Mouse (Mus musculus) MEL (cell line): ENCODE results near the gene Edem3.

ENCODE experiments used
- BHLHE40 ChIP-seq: IDR thresholded peaks from 2 replicates; pipeline ENCODE4 v1.6.1; 2012; ENCODE audit warnings: low read depth, mild to moderate bottlenecking, inconsistent platforms, low read length, improper control_type of control experiment, borderline replicate concordance
- CHD1 ChIP-seq: IDR thresholded peaks from 2 replicates; pipeline ENCODE4 v1.6.1; 2012; ENCODE audit warnings: low read depth, mild to moderate bottlenecking, inconsistent platforms, low read length, improper control_type of control experiment
- CTCF ChIP-seq, 3 experiments: IDR thresholded peaks in 2 of 3; conservative IDR thresholded peaks in 1 of 3; 2 replicates each; pipeline ENCODE4 v1.5.1; 2011 to 2012; ENCODE audit warnings: low read length in 3 of 3, low read depth in 2 of 3, mild to moderate bottlenecking in 2 of 3, improper control_type of control experiment in 1 of 3, inconsistent platforms in 1 of 3, mixed read lengths in 1 of 3, moderate library complexity in 1 of 3; ENCODE audit not compliant: control insufficient read depth in 1 of 3, insufficient read depth in 1 of 3, poor library complexity in 1 of 3, severe bottlenecking in 1 of 3
- ELF1 ChIP-seq: IDR thresholded peaks from 2 replicates; pipeline ENCODE4 v1.6.1; 2014; ENCODE audit warnings: low read depth, mild to moderate bottlenecking, inconsistent platforms, low read length, improper control_type of control experiment, moderate library complexity
- EP300 ChIP-seq, 2 experiments: IDR thresholded peaks; 2 replicates each; pipeline ENCODE4 v1.6.1; 2011; ENCODE audit warnings: improper control_type of control experiment in 2 of 2, low read length in 2 of 2, low read depth in 1 of 2, mild to moderate bottlenecking in 1 of 2
- GATA1 ChIP-seq: IDR thresholded peaks from 2 replicates; pipeline ENCODE4 v1.6.1; 2011; ENCODE audit warnings: low read depth, low read length, improper control_type of control experiment
- HCFC1 ChIP-seq: IDR thresholded peaks from 2 replicates; pipeline ENCODE4 v1.6.1; 2012; ENCODE audit warnings: low read depth, mild to moderate bottlenecking, inconsistent platforms, low read length, improper control_type of control experiment, moderate library complexity
- MYC ChIP-seq: IDR thresholded peaks from 2 replicates; pipeline ENCODE4 v1.6.1; 2011; ENCODE audit warnings: low read depth, mild to moderate bottlenecking, low read length, improper control_type of control experiment, moderate library complexity
- POLR2A ChIP-seq, 2 experiments: IDR thresholded peaks; 2 replicates each; pipeline ENCODE4 v1.6.1; 2011 to 2012; ENCODE audit warnings: low read length in 2 of 2, mild to moderate bottlenecking in 2 of 2, control low read depth in 1 of 2, improper control_type of control experiment in 1 of 2, low read depth in 1 of 2, moderate library complexity in 1 of 2; ENCODE audit not compliant: control insufficient read depth in 1 of 2, insufficient read depth in 1 of 2, poor library complexity in 1 of 2
- RAD21 ChIP-seq: IDR thresholded peaks from 2 replicates; pipeline ENCODE4 v1.6.1; 2011; ENCODE audit warnings: mild to moderate bottlenecking, low read depth, low read length, improper control_type of control experiment
- TAL1 ChIP-seq: IDR thresholded peaks from 2 replicates; pipeline ENCODE4 v1.6.1; 2012; ENCODE audit warnings: mild to moderate bottlenecking, inconsistent platforms, low read length, moderate library complexity, mixed read lengths
- ZC3H11A ChIP-seq: IDR thresholded peaks from 2 replicates; pipeline ENCODE4 v1.6.1; 2012; ENCODE audit warnings: low read depth, mild to moderate bottlenecking, inconsistent platforms, low read length, improper control_type of control experiment
- ZKSCAN1 ChIP-seq: IDR thresholded peaks from 2 replicates; pipeline ENCODE4 v1.6.1; 2012; ENCODE audit warnings: low read depth, mild to moderate bottlenecking, inconsistent platforms, low read length, improper control_type of control experiment, moderate library complexity
- ZNF384 ChIP-seq: IDR thresholded peaks from 2 replicates; pipeline ENCODE4 v1.6.1; 2012; ENCODE audit warnings: low read depth, mild to moderate bottlenecking, inconsistent platforms, low read length, improper control_type of control experiment

DNA sequence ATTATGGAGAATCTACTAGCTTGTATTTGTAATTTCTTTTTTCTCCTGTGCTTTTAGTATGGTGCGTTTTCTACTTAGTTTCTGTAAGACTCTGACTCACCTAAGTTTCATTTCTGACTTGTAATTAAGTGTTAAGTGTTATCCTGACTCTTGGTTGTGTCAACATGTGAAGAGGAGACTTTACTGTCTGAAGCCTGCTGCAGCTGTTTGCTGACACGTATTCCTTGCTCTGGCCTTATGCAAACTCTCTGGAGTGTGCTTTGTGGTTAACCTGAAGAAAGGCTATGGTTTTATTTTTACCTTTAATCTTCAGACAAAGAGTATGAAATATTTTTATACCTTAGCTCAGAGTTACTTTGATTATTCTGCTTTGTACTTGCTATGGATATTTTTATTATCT is 11.0 kb downstream of the Edem3 start:
- TF ChIP-seq EP300 (IDR thresholded peaks at IDR 0.05; ENCODE audit: low read depth in 1 of 2, low read length in 2 of 2) (no peak), POLR2A (IDR thresholded peaks at IDR 0.05; ENCODE audit: control insufficient read depth in 1 of 2, insufficient read depth in 1 of 2, low read depth in 1 of 2, low read length in 2 of 2, poor library complexity in 1 of 2) (no peak), TAL1 (no peak), GATA1 (no peak), RAD21 (no peak), ZKSCAN1 (no peak), ZC3H11A (no peak), CHD1 (no peak), ELF1 (no peak), CTCF (IDR thresholded peaks at IDR 0.05 in 2 of 3, conservative IDR thresholded peaks at IDR 0.05 in 1 of 3; ENCODE audit: control insufficient read depth in 1 of 3, insufficient read depth in 1 of 3, low read depth in 2 of 3, low read length in 3 of 3, poor library complexity in 1 of 3, severe bottlenecking in 1 of 3) (no peak), ZNF384 (no peak), BHLHE40 (no peak), HCFC1 (no peak), MYC (no peak)
